Mouse (Mus musculus): Measurements from ENCODE around the gene Cdc40. TPM values are rescaled to one million over a fixed set of nuclear protein-coding genes. Genes with fewer than 3 reads are reported as not detected.

Gene Cdc40
- polyA plus RNA-seq, 1 experiment from 2014 or later, result 36.3 TPM

Other genes with a start within 250 kb of the Cdc40 start
- gene Mettl24, start 200.0 kb downstream of the Cdc40 start, polyA plus RNA-seq (2014; fragmentation: Nextera tagmentation; extraction: Ambion mirVana), result 0.77 and 1.3 TPM in 2 replicates
- gene Wasf1, start 164 bp upstream of the Cdc40 start, polyA plus RNA-seq (2014; fragmentation: Nextera tagmentation; extraction: Ambion mirVana), result 60.9 and 62.6 TPM in 2 replicates
- not detected in 2 replicates for gene Gpr6, start 189.0 kb upstream of the Cdc40 start, polyA plus RNA-seq (2014; fragmentation: Nextera tagmentation; extraction: Ambion mirVana)

Data from neural tube, embryonic 11.5 days (tissue).